Mouse (Mus musculus) ovary, postnatal 10 days (tissue): ENCODE measurements at regions not wholly inside any gene's neighbourhood (a gene's known extent, or its start where the extent isn't known, plus 50 kb on each side); places are given as distances from the start of the nearest gene placed in this dataset.

ENCODE experiments used
- DNase-seq: peaks from one replicate; pipeline ENCODE4 v3.0.0; 2022; ENCODE audit warnings: low spot score

- no peak for DNase-seq
These were observed 132.2 kb downstream of the Tmem17 start for GRCm38 (mm10) chr11:22644010-22644625.

GRCm38 (mm10) chr11:22644877-22645276, 133.0 kb downstream of the Tmem17 start:
- no peak for DNase-seq

GRCm38 (mm10) chr11:22646192-22646936, 134.5 kb downstream of the Tmem17 start:
- no peak for DNase-seq

GRCm38 (mm10) chr11:22648275-22648674, 136.4 kb downstream of the Tmem17 start:
- DNase-seq: no peak

DNA sequence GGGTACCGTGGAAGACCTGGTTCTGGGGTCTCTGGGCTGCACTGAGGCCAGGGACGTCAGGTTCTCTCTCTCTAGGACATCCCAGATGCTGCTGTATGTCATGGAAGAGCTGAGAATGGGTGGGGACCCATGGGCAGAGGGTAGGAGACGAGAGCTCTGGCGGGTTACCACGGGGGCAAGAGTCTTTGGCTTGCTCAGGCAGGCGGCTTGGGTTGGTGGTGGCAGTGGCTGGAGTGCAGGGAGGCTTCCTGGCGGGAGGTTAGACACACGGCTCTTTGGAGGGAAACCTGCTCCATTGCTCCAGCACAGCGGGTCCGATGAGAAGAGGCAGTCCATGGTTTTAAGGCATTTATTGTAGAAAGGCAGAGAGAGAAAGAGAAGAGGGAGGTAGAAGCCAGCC, 138.9 kb downstream of the Tmem17 start:
- DNase-seq: no peak

DNA sequence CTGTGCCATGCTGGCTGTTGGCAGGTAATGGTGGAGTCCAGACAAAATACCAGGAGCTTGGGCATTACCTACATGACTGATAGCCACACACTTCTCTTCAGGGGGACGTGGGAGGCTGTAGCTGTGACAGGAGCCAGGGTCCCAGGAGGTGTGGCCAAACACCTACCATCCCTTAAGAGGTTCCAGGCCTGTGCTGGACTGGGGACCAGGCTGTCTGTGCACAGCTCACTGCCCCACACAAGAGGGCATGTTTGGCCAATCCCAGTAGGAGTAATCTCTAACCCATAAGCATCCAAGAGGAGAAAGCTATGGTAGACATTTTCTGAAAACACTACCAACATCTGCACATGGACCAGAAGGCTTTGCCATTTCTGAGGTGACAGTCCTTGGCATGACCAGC, 139.4 kb downstream of the Tmem17 start:
- DNase-seq: no peak

DNA sequence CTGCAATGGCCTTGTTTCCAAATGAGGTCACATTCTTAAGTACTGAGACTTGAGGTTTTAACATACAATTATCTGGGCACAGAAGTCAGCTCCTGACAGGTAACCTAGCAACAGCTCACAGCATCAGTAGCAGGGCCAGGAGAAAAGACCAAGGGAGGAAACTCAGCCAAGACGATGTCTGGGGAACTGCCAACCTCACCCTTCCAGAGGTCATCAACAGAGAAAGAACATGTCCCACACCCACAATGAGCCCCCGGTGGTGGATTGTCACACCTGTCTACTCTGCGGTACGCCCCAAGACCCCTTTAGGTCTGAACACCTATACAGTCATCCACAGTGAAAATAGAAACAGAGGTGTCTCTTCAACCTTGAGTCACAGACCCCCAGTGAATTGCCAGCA, 140.0 kb downstream of the Tmem17 start:
- DNase-seq: no peak

- DNase-seq: no peak
These were observed 141.0 kb downstream of the Tmem17 start for GRCm38 (mm10) chr11:22652931-22653330.

DNA sequence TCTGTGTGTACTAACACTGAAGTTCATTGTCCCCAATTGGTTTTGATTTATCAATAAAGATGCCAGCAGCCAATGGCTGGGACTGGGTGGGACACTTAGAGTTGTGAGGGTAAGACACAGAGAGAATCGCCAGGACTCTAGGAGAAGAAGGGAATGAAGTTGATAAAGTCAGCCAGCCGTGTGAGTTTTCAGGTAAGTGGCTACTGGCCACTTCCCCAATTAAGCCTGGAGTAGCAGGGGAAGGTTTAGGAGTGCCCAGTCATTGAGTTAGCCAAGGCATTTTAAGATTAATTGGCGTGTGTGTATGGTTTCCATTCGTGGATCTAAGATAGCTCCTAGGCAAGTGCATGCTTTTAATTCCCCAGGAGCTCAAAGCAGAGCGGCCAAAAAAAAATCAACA, 141.5 kb downstream of the Tmem17 start:
- no peak for DNase-seq

GRCm38 (mm10) chr11:22657635-22658034, 145.7 kb downstream of the Tmem17 start:
- DNase-seq: no peak

GRCm38 (mm10) chr11:22661072-22661471, 149.2 kb downstream of the Tmem17 start:
- DNase-seq: no peak

GRCm38 (mm10) chr11:22661713-22662551, 150.0 kb downstream of the Tmem17 start:
- DNase-seq: no peak

GRCm38 (mm10) chr11:22665978-22666377, 154.1 kb downstream of the Tmem17 start:
- no peak for DNase-seq

DNA sequence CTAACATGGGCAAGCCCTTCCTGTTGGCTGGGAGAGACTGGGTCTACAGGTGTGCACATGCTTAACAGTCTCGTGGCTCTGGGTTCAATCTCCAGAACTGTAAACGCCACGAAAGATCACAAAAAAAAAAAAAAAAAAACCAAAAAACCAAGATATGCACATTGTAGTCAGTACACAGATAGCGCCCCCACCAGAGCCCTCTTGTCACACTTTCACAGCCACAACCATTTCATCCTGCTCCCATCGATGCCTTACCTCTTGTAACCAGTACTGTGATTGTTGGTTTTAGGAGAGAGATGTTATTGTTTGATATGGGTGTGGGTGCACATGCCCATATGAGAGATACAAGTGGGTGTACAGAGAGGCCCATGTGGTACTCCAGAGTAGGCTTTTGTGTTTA, 154.5 kb downstream of the Tmem17 start:
- no peak for DNase-seq

GRCm38 (mm10) chr11:22668220-22668619, 156.3 kb downstream of the Tmem17 start:
- DNase-seq: no peak

GRCm38 (mm10) chr11:22669267-22669666, 157.4 kb downstream of the Tmem17 start:
- DNase-seq: no peak

DNA sequence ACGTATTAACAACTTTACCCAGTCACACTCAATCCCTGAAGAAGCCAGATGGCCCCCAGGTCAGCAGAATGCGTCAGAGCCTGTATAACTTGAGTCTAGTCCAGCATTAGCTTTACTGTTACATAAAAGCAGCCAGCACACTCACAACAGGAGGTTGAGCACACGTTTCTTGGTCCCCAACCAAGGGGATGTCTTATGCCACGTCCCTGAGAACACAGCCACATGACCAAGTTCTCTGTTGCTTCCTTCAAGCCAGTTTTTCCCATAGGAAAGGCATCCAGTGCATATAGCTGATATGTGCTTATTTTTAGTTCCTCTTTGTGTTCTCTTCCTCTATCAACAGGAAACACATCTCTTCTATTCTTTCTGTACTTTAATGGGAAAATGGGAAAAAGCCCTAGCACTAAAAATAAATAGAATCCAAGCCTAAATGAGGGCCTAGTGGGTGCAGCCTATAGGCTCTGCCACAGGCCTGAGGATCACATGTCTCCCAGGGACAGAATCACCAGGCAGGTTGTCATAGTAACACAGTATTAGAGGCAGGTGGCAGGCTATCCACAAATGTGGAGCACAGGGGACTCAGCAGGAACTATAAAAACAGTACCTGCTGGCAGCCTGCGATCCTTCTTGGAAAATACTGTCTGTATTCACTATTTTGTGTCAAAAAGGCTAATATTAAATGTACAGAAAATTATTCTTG, 160.1 kb downstream of the Tmem17 start:
- DNase-seq: no peak

- no peak for DNase-seq
These were observed 163.2 kb downstream of the Tmem17 start for GRCm38 (mm10) chr11:22675047-22675446.

- DNase-seq: no peak
These were observed 163.9 kb downstream of the Tmem17 start for GRCm38 (mm10) chr11:22675754-22676153.

- DNase-seq: no peak
These were observed 165.4 kb downstream of the Tmem17 start for GRCm38 (mm10) chr11:22677337-22677736.

- DNase-seq: no peak
These were observed 172.7 kb downstream of the Tmem17 start for GRCm38 (mm10) chr11:22684576-22684975.

DNA sequence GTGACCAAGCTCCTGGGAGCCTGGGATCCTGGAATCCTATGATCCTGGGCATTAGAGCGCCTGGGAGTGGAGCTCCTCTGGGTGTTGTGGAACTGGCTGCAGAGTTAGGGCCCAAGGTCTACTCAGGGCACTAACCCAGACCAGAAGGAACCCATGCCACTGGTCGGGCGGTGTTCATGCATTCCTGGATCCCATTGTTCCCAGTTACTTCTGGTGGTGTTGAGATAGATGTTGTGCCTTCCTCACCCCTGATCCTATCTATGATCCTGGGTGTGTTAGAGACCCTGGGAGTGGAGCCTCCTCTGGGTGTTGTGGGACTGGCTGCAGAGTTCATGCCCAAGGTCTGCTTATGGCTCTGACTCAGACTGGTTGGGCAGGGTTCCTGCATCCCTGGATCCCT, 169.9 kb downstream of the B3gnt2 start:
- DNase-seq: no peak
